Mouse (Mus musculus) retina, postnatal 7 days (tissue): ENCODE data around the gene Ddit4.
A peak's percentile ranks its signal among the peaks of the same experiment; 100 is the strongest.
"Not testable (repeated sequence)": the region's sequence is repeated elsewhere in the genome, so short reads cannot be mapped to it uniquely, and the experiment has no call there.

Experiments used
- DNase-seq: peaks from one replicate; pipeline ENCODE4 v3.0.0-alpha.2; 2012; ENCODE audit warnings: low read depth, low spot score

Ddit4 gene

DNA sequence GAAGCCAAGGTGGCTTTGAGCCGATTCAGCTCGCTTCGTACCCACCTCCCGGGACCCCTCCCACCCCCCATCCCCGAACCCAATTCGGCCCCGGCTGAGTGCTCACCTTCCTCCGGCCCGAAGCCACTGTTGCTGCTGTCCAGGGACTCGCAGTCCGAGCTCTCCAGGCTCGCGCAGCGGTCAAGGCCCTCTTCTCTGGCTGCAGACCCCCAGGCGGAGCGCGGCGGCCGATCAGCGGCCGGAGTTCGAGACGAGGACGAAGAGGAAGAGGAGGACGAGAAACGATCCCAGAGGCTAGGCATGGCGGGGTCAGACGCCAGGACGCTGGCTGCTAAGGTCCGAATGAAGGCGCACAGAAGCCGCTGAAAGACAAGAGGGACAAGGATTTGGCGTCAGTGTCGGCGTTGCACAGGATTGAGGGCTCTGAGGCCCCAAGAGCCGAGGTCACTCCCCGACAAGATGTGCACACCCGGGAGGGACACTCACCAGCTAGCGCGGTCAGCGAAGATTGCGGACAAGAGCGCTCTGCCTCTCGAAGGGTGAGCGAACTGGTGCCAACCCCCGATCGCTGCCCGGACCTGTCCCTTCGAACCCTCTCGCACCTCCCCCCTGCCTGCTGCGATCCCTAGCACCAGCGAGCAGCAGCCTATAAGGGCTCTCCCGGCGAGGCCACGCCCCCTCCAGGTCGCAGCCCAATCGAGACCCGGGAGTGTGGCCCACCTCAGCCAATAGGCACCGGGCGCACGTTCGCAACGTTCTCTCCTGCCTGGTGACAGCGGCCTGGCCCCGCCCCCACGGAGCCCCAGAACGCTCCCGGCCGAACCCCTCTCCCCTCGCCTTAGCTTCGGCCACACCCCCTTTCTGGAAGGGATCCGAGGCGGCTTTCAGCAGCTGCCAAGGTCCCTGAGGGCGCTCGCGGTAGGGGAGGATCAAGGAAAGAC, at the start of gene Ddit4:
Gene Ddit4 (minus strand): TSS at position 624 of the 941 bp plus-strand sequence.
- DNase-seq, result peak; percentile 97

DNA sequence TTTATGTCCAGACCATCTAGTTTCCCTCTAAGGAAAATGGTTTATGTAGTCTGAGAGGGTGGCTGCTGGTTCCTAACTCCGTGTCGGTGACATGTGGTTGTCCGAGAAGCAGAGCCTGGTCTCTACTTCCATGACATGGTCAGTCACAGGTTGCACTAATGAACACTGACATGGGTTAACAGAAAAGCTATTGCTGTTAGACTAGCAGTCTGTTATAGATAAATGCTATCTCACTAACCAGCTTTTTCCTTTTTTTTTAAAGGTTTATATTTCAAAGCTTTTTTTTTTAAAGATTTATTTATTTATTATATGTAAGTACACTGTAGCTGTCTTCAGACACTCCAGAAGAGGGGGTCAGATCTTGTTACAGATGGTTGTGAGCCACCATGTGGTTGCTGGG, 47.4 kb upstream of the Ddit4 start:
- DNase-seq, result no peak

DNA sequence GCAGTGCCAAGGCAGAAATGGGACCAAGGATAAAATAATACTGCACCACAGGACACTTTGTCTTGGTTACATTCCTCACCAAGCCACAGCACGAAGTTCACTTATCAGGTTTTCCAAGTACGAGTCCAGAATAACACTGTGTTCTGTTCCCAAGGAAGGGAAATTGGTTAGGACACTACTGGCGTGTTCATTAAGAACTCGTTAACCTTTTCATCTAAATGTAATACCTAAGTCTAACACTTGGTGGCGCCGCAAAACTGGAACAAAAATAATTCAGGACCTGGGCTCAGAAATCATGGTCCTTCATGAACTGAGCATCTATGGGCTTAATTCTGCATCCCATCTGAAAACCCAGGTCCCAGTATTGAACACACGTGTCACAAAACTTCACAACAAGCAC, 46.0 kb upstream of the Ddit4 start:
- peak; percentile 66 for DNase-seq

DNA sequence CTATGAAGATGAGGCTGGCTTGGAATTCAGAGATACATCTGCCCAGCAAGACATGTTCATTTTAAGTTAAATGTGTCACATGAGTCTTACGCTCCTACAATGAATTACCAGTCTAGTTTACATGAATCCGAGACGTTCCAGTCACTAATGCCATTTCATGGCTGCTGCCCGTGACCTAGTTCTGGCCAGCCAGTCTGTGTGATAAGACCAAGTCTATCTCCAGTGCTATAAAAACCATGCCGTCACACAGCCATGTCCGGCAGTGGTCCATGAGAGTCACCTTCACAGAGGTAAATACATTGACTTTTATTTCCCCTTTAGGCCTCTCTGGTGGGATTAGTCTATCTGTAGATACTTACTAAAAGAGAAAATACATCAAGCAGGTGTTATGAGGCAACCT, 44.3 kb upstream of the Ddit4 start:
- no peak for DNase-seq

DNA sequence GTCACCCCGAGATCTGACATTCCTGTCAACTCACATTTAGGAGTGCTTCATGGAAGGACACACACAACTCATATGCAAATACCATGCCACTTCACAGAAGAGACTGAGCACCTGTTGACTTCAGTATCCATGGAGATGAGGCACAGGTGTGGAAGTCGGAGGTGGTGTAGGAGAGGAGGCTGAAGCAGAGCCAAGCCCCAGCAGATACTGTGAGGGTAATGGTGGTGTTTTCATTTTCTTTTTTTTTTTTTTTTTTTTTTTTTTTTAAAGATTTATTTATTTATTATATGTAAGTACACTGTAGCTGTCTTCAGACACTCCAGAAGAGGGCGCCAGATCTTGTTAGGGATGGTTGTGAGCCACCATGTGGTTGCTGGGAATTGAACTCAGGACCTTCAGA, 42.2 kb upstream of the Ddit4 start:
- DNase-seq, result not testable (repeated sequence)

DNA sequence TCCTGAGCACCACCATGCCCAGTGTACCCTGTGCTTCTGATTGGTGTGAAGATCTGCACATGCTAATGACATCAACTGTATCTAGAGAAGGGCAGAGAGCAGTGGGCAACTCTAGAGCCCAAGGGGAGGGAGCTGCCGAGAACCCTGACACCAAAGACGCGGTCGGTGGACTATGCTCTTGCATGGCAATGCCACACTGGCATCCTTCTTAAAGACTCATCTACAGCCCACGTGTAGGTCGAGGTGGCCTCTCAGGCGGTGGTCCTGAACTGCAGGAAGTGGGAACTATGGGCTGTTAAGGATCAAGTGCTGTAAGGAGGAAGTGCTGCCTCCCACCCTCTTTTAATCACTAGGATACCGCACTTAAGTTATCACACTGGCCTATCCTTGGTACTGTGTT, 40.4 kb upstream of the Ddit4 start:
- no peak for DNase-seq

DNA sequence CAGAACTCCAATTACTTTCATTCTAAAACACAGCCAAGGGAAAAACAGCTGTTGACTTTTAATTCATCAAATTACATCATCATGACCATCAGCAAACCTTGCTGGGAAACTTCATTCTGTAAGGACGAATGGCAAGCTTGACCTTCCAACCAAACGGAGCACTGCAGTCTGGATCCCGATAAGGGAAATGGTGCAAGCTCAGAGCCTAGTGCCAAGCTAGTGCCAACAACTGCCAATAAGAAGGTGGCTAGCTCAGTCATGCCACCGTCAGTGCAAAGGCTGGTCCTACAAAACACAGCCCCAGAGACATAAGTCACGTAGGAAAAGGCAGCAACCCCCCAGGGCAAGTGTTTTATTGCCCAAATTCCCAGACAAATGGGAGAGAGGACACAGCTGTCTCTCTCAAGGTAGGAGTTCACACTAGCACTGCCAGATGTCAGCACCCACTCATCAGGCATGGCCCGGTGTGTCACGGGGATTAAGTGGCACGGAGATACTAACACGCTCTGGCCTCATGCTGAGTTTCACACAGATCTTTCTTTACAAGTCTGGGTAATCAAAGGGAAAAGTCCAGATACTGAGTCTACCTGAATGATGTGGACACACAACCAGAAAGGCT, 39.7 kb upstream of the Ddit4 start:
- no peak for DNase-seq

DNA sequence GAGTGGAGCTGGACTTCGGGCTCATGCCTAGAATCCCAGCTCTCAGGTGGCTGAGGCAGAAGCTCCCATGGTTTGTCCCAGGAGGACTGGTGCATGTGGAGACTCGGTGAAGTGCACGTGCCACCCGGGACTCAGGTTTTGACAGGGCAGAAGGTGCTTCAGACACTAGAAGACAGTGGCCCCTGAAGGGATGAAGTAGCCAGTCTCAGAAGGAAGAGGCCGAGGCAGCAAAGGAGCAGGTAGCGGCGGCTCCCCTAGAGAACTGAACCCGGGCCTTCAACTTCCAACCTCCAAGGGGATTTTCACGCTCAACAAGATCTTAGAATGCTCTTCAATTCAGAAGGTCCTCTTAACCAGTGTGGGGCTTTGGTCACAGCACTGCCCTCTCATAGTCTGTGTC, 38.8 kb upstream of the Ddit4 start:
- no peak for DNase-seq

DNA sequence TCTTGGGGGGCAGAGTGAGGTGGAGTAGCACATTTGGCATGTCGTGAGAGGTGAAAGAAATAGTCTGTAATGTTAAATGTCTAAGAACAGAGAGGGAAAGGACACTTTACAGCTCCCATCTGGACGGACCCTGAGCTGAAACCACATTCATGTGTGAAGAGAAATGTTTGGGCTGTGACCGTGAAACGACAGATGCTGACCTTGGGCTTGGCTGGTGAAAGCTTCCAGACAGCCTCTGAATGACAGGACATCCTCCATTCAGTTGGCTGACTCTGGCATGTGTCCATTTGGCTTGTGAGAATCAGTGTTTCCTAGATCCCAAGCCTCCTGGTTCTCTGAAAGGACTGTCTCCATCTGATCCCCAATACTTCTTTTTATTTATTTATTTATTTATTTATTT, 36.4 kb upstream of the Ddit4 start:
- DNase-seq, result no peak

DNA sequence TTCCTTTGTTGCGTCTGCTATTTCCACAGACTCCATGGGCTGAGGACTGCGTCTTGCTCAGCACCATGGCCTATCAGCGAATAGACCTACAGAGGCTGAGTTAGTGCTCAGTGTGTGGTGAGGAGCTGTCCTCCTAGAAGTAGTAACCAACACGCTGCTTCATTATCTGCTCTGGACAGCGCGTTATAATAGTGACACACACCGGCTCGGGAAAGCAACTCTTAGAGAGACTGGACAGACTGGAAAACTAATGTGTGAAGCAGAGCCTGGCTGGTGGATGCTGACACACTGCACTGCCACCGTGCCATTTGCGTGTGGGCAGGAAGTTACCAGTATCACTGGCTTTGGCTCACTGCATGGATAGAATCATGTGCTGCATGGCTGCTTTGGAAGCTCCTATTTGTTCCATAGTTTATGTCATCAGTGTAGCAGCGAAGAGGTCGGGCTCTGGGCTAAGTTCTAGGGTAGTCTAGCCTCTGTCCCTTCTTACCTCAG, 30.8 kb upstream of the Ddit4 start:
- DNase-seq, result no peak

DNA sequence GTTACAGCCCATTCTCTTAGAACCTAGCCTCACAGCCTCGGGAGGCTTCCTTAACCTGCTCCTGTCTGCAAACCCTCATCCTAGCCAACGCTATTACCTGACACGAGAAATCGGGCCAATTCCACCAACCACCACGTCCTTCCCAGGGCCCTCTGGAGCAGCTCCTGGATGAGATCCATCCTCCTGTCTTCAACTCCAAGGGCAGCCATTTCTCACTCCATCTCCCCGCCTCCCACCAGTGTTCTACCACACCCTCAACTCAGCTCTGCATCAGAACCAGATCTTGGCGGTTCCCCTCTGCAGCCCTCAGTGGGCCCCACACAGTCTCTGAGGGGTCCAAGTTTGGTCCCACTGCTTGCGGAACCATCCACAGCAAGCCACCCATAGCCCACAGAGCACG, 30.2 kb upstream of the Ddit4 start:
- DNase-seq, result no peak

DNA sequence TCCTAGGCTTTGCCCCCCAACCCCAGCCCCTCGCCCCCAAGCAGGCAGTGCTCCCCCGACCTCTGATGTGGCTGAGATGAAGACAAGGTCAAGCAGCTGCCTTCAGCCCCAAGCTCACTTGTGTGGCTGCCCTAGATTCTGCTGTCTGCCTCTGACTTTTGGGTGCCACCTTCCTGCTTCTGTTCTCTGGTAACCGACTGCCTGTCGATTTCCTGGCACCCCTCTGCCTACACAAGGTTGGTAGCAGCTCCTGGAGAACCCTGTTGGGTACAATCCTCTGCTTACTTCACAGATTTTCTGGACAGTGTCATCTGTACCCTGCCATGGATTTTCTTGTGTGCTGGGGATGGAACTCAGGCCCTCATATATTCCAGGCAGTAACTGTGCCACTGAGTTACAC, 29.7 kb upstream of the Ddit4 start:
- no peak for DNase-seq

DNA sequence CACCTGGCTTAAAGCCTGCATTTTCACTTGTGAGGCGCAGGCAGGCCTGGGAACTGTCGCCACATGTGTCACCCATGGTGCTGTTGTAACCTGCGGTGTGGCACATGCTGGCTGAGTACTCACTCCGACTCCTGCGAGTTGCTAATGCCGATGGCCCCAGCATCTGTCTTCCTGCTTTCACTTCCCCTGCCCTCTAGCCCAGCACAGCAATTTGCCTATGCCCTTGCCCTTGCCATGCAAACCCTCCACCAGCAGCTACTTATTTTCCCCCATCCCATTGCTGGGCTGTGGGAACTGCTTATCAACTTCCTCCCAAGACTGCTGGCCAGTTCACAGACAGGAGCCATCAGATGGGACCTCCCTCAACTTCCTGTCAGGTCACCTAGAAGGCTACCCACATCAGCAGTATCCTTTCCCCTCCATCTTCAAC, 29.2 kb upstream of the Ddit4 start:
- no peak for DNase-seq

DNA sequence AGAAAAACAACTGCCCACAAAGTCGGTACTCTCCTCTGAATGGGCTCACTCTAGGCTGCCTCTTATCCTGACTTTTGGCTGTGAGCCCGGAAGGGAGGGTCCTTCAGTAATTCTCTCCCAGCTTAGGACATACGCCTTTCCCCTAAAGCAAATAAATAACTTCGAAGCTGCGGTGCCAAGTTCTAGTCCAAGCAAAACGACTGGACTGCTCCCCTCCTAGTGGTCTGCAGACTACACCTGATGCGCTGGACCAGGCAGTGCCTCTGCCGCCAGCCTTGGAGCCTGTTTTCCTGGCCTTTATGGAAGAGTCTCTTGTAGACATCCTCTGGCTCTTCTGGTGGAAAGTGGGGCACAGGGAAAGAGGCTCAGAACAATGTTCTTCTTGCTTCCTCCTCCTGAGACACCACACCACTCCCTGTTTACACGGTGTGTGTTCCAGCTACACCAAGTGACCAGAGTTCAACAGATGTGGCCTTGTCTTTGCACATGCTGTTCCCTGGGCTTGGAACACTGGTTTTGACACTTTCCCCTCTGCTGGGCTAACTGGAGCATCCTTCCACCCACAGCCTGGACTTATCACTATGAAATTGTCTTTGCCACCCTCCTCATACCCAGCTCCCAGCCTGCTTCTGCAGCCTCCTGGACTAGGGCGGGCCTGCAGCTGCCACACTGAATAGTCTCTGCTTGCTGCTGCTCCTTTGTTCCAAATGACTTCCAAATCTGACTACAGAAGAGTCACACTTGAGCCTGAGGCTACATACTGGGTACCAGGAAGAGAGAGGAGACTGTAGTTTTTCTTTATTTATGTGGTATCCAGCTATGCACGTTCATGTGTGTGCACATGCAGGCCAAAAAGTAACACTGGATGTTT, 27.5 kb upstream of the Ddit4 start:
- DNase-seq, result peak; percentile 46

DNA sequence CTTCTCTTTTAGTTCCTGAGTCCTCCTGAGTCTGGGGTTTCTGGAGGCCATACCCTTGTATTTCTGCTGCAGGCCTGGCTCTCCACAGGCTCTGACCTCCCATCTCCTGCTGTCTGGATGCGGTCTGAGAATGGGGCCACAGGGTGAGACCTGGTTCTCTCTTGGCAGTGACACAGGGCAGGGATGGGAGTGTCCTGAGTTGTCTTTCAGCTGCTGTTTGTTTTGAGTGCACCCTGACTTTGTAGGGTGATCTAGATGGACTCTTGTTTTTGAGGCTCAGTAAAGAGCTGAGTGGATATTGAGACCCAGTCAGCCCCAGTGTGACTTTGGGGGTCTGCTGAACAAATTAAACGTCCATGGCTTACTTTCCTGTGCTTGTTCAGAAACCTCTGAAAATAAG, 26.8 kb upstream of the Ddit4 start:
- DNase-seq, result no peak

DNA sequence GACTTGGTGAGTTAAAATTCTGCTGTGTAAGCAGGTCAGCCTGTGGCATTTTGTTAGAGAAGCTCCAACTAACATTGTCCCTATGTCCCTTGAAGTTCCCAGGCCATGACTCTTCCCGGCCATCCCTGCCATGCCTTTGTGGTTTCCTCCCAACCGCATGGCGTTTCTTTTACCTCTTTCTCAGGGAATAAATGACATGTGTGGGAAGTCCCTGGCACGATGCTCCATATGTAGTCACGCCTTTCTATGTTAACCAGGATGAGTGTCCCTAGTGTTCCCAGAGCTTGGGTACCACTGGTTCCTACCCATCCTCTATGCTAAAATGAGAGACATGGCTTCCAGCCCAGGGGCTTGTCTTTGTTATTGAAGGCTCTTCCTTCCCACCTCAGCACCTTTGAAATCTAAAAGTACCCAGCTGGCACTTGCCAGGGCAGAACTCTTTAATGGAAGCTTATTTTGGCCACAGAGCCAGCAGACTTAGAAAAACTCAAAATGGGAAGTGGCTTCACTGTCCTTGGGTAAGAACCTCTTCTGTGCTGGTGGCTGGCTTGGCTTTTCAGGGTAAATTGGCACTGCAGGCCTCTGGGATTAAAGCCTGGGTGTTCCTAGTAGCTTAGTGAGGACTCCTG, 26.2 kb upstream of the Ddit4 start:
- DNase-seq, result no peak

DNA sequence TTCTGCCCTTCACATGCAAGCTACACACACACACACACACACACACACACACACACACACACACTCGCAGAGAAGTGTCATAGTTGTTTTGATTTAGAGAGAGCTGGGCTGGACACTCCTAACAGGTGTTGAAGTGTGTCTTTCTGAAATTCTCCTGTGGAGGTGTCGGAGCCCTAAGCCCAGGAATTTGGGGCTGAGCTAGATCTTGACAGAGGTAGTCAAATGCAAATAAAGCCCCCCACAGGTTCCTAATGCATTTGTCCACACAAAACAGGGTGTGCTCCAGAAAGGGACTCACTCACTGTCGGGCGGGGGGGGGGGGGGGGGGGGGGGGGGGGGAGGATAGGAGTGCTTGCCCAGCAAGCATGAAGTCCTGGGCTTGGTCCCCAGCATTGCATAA, 25.5 kb upstream of the Ddit4 start:
- no peak for DNase-seq

DNA sequence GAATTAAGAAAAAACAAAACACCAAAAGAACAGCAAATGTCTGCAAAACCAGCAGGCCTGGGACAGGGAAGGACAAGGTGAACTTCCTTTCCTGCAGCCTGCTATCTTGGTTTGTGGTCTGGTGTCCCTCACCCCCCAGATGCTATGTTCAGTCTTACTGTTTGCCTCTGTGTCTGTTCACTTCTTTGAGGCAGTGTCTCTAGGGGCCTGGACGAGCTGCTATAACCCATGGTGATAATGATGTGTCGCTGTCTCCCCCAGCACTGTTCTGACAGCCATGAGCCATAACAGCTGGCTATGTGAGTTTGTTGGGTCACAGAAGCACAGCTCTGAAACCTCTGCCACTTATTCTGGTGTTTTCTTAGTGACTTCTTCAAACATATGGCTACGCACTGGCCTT, 23.2 kb upstream of the Ddit4 start:
- DNase-seq, result no peak

DNA sequence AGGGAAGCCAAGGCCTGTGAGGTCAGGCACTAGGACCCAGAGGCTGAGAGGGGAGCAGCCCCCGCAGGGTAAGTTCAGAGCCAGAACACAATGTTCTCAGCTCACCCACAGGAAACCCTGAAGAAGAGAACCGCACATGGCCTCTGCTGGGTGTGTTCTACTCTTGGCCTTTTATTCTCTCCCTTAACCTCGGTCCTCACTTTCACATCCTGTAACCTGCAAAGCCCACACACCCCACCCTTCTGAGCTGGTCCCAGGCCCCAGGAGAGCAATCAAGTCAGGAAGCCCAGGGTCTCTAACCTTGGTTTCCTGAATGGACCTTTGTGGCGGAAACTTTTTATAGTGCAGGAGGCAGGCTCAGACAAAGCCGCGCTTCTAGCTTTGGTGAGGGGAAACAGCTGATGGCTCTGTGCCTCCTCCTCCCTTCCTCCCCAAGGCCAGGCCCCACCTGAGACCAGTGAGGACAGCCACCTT, 22.6 kb upstream of the Ddit4 start:
- DNase-seq, result no peak

DNA sequence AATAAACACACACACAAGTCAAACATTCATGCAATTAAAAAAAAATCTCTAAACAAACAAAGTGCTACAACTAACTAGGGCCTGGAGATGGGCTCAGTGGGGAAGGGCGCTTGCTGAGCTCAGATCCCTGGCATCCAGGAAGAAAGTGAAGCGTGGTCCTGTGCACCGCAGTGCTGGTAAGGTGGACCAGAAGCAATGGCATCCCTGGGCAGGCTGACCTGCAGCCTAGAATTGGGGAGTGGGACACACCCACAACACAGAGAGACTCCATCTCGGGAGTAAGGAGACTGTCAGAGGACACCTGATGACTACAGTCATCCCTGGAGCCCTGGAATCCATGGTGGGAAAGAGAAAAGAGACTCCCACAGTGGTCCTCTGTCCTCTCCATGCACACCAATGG, 21.8 kb upstream of the Ddit4 start:
- DNase-seq, result no peak

DNA sequence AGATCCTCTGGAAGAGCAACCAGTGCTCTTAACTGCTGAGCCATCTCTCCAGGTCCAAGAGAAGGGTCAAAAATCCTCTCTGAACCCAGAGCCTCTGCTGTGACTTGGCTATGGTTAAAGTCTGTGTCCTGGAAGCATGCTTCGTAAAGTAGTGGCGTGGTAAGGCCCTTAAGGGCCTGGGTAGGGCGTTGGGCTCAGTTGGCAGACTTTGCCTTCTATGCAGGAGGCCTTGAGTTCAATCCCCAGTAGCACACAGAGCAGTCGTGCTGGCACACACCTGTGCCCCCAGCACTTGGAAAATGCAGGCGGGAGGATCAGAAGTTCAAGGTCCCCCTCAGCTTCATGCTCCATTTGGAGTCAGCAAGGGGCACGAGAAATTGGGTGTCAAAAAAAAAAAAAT, 21.4 kb upstream of the Ddit4 start:
- no peak for DNase-seq
